Mouse (Mus musculus) liver, embryonic 14.5 days (tissue): Measurements from ENCODE around the gene Slc12a5. TPM values are rescaled to one million over a fixed set of nuclear protein-coding genes. Genes with fewer than 3 reads are reported as not detected.

Source experiments
- ATAC-seq: fragments of 200-750 bp; cut with Nextera tagmentation; 2 replicates; pipeline ENCODE4 v1.8.0; 2017; ENCODE audit warnings: moderate number of reproducible peaks, mild to moderate bottlenecking, moderate library complexity; ENCODE audit not compliant: insufficient read depth
- DNase-seq, 3 experiments: peaks; one replicate each; pipeline ENCODE4 v3.0.0-alpha.2; 2012 to 2013; ENCODE audit warnings: low read depth in 3 of 3, low spot score in 3 of 3
- H3K27ac ChIP-seq: fragments of 300-500 bp; sonication (generic); 2 replicates; pipeline ENCODE4 v1.5.1; 2014; ENCODE audit warnings: moderate library complexity, mild to moderate bottlenecking, control low read depth, inconsistent platforms
- H3K27me3 ChIP-seq: fragments of 300-500 bp; sonication (generic); 2 replicates; pipeline ENCODE4 v1.6.1; 2014; ENCODE audit warnings: mild to moderate bottlenecking, low read length, moderate library complexity; ENCODE audit not compliant: control insufficient read depth, insufficient read depth
- H3K36me3 ChIP-seq: fragments of 300-500 bp; sonication (generic); replicated peaks from 2 replicates; pipeline ENCODE4 v1.6.1; 2014; ENCODE audit warnings: low read depth; ENCODE audit not compliant: control insufficient read depth, insufficient read depth
- H3K4me1 ChIP-seq, 2 experiments: fragments of 200-500 bp in 1 of 2; fragments of 300-500 bp in 1 of 2; sonication (generic) in 1 of 2; replicated peaks; 2 replicates each; pipeline ENCODE4 v1.6.1; 2012 to 2014; ENCODE audit warnings: antibody characterized with exemption in 1 of 2, inconsistent platforms in 1 of 2, low read length in 1 of 2; ENCODE audit not compliant: control insufficient read depth in 2 of 2, insufficient read depth in 2 of 2
- H3K4me2 ChIP-seq: fragments of 300-500 bp; sonication (generic); 2 replicates; pipeline ENCODE4 v1.6.1; 2014; ENCODE audit warnings: low read depth, mild to moderate bottlenecking, control low read depth, moderate library complexity
- H3K4me3 ChIP-seq, 2 experiments: fragments of 200-500 bp in 1 of 2; fragments of 300-500 bp in 1 of 2; sonication (generic) in 1 of 2; 2 replicates each; pipeline ENCODE4 v1.5.1; 2012 to 2014; ENCODE audit warnings: low read depth in 2 of 2, low read length in 2 of 2, mild to moderate bottlenecking in 2 of 2, control low read depth in 1 of 2, inconsistent platforms in 1 of 2, moderate library complexity in 1 of 2; ENCODE audit not compliant: insufficient read depth in 1 of 2
- H3K9ac ChIP-seq: fragments of 300-500 bp; sonication (generic); replicated peaks from 2 replicates; pipeline ENCODE4 v1.6.1; 2014; ENCODE audit warnings: mild to moderate bottlenecking, control low read depth, moderate library complexity
- H3K9me3 ChIP-seq: fragments of 300-500 bp; sonication (generic); 2 replicates; pipeline ENCODE4 v1.6.1; 2016; ENCODE audit warnings: low read length, mixed read lengths; ENCODE audit not compliant: control insufficient read depth
- CTCF ChIP-seq: IDR thresholded peaks from 2 replicates; pipeline ENCODE4 v1.5.1; 2016; ENCODE audit warnings: antibody characterized with exemption, low read depth, control low read depth
- EP300 ChIP-seq: IDR thresholded peaks from 2 replicates; pipeline ENCODE4 v1.6.1; 2016; ENCODE audit warnings: antibody characterized with exemption, low read depth
- WGBS: fragments of 180-500 bp; shearing (Covaris S2); extraction: QIAGEN DNeasy Blood & Tissue Kit; methylation state at CpG from one replicate; pipeline ENCODE4 v1.1.7; 2014; ENCODE audit not compliant: insufficient replicate concordance; 5-methylcytosine and 5-hydroxymethylcytosine counted together
- polyA plus RNA-seq, 2 experiments: library from polyadenylated mRNA; depleted of rRNA in 1 of 2; stranded (reverse) in 1 of 2; unstranded in 1 of 2; fragments of >200 nt; fragmentation: Nextera tagmentation in 1 of 2; extraction: Ambion mirVana in 1 of 2; gene quantifications; 2 replicates each; pipeline versions ENCODE4 v1.2.1 to v1.2.3; 2012 to 2014

Gene Slc12a5
- polyA plus RNA-seq, 2 experiments = 0.10 to 0.42 TPM

GRCm38 (mm10) chr2:165010351-165010750 is 49.7 kb downstream of the Slc12a5 start:
- no peaks in the 10 kb centered on the region for H3K27me3 ChIP-seq
- H3K4me2 ChIP-seq = no peak overlapping the region
- no peak for TF ChIP-seq CTCF
- no peak for TF ChIP-seq EP300
- DNase-seq = no peak
- no peaks in the 10 kb centered on the region for H3K9me3 ChIP-seq
- no peak overlapping the region for H3K27ac ChIP-seq
- ATAC-seq = no peak
- no peak overlapping the region for H3K9ac ChIP-seq
- 48% methylated on average over 10 of the region's 10 CpGs for WGBS
- peaks cover 43% of the 10 kb centered on the region for H3K36me3 ChIP-seq
- H3K4me1 ChIP-seq = peaks cover 0 to 13% of the 10 kb centered on the region in 2 experiments; a peak in 2 of 4 replicates
- H3K4me3 ChIP-seq = no peak overlapping the region

GRCm38 (mm10) chr2:165014935-165015334 is 54.3 kb downstream of the Slc12a5 start:
- no peak for TF ChIP-seq EP300
- no peak for TF ChIP-seq CTCF
- no peak overlapping the region for H3K27ac ChIP-seq

GRCm38 (mm10) chr2:165020490-165020889 is 59.9 kb downstream of the Slc12a5 start:
- ATAC-seq = no peak
- peaks cover 8% of the 10 kb centered on the region for H3K36me3 ChIP-seq
- H3K4me2 ChIP-seq = no peak overlapping the region
- 75% methylated on average over 3 of the region's 3 CpGs for WGBS
- DNase-seq = no peak
- no peak overlapping the region for H3K4me3 ChIP-seq
- no peak overlapping the region for H3K9ac ChIP-seq
- H3K27me3 ChIP-seq = no peaks in the 10 kb centered on the region
- TF ChIP-seq EP300 (no peak), CTCF (no peak)
- H3K9me3 ChIP-seq = no peaks in the 10 kb centered on the region
- no peak overlapping the region for H3K27ac ChIP-seq
- H3K4me1 ChIP-seq = no peaks in the 10 kb centered on the region

More at GRCm38 (mm10) chr2:165014935-165015334, 54.3 kb downstream of the Slc12a5 start:
- H3K27me3 ChIP-seq = no peaks in the 10 kb centered on the region
- no peak for DNase-seq
- 50% methylated on average over 5 of the region's 5 CpGs for WGBS
- peaks cover 19% of the 10 kb centered on the region for H3K36me3 ChIP-seq
- H3K9ac ChIP-seq = no peak overlapping the region
- H3K9me3 ChIP-seq = no peaks in the 10 kb centered on the region
- H3K4me2 ChIP-seq = no peak overlapping the region
- ATAC-seq = no peak
- peaks cover 0 to 9% of the 10 kb centered on the region in 2 experiments; a peak in 2 of 4 replicates for H3K4me1 ChIP-seq
- no peak overlapping the region for H3K4me3 ChIP-seq

GRCm38 (mm10) chr2:165027163-165027562 is 66.6 kb downstream of the Slc12a5 start:
- TF ChIP-seq CTCF (no peak), EP300 (no peak)
- no peak overlapping the region for H3K9ac ChIP-seq
- WGBS = 24% methylated on average over 1 of the region's 1 CpGs
- no peak overlapping the region for H3K27ac ChIP-seq
- H3K4me2 ChIP-seq = no peak overlapping the region
- DNase-seq (no peak), ATAC-seq (no peak)
- no peaks in the 10 kb centered on the region for H3K27me3 ChIP-seq
- H3K9me3 ChIP-seq = no peaks in the 10 kb centered on the region
- H3K4me3 ChIP-seq = no peak overlapping the region
- peaks cover 6% of the 10 kb centered on the region for H3K36me3 ChIP-seq
- H3K4me1 ChIP-seq = no peaks in the 10 kb centered on the region

GRCm38 (mm10) chr2:165032533-165032932 is 71.9 kb downstream of the Slc12a5 start:
- ATAC-seq (no peak), DNase-seq (no peak)
- 56% methylated on average over 3 of the region's 3 CpGs for WGBS
- Histone ChIP-seq H3K9me3 (no peaks in the 10 kb centered on the region), H3K4me2 (no peak overlapping the region; the same call in 1 of the 2 replicates), H3K9ac (no peak overlapping the region), H3K27me3 (no peaks in the 10 kb centered on the region), H3K27ac (no peak overlapping the region), H3K36me3 (no peaks in the 10 kb centered on the region), H3K4me3 (no peak overlapping the region), H3K4me1 (peaks cover 6 to 8% of the 10 kb centered on the region in 2 experiments; a peak in 3 of 4 replicates)
- no peak for TF ChIP-seq EP300
- TF ChIP-seq CTCF = no peak
